Mouse (Mus musculus) granulocyte monocyte progenitor cell, adult 5-6 weeks (primary cell): ENCODE results near the gene Epb41l1. TPM values are rescaled to one million over a fixed set of nuclear protein-coding genes. Genes with fewer than 3 reads are reported as not detected.

Experiments
- ATAC-seq: replicated peaks from 2 replicates; pipeline ENCODE4 v1.8.0; 2016; ENCODE audit warnings: mild to moderate bottlenecking, moderate TSS enrichment, inconsistent platforms; ENCODE audit not compliant: poor library complexity, severe bottlenecking
- total RNA-seq, 2 experiments: library from RNA; stranded (forward) in 1 of 2; stranded (reverse) in 1 of 2; fragments of 200-712, 200-1000 nt in 1 of 2; fragments of >200 nt in 1 of 2; fragmentation: Nextera tagmentation in 1 of 2; gene quantifications; 2 replicates each; pipeline ENCODE4 v1.2.3; 2014 to 2017

Gene Epb41l1
- total RNA-seq, 2 experiments from 2014 or later: not detected

DNA sequence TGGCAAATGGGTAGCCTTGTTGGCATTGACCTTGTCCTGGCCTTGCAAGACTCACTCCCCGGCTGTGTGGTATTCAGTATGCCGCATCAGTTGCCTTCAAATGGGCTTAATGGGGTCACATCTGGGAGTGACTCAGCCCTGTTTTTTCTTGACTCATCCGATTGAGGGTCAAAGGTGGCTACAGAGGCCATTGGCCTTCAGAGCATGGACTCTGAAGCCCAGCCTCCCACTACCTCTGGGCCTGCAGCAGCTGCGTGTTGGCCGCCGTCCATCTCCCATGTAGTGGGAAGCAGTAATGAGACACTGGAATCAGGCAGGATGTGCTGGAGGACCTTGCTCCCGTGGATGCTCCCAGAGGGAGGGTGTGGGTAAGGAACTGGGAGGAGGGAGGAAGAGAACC, 33.1 kb downstream of the Epb41l1 start:
- ATAC-seq: no peak

- ATAC-seq: no peak
Measured at GRCm38 (mm10) chr2:156455508-156456108, 34.9 kb downstream of the Epb41l1 start.

- ATAC-seq: no peak
Measured at GRCm38 (mm10) chr2:156456386-156457342, 36.0 kb downstream of the Epb41l1 start.

DNA sequence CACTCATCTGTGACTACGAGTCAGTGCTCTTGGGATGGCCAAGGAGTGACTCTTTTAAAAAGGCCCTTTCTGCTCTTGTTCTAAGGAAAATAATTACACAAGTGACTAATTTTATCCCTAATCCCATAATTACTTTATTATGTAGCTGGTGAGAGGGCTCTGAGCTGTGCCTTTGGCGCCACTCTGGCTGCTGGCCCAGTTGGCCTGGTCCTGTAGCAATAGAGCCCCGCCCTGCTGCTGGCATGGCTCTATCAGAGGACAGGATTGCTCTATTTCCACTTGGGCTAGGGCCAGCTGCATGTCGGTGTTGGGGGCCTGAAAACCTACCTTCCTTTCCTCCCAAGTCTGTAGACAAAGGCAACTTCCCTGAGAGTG, 36.6 kb downstream of the Epb41l1 start:
- ATAC-seq: no peak

- ATAC-seq: no peak
Measured at GRCm38 (mm10) chr2:156460470-156460869, 39.8 kb downstream of the Epb41l1 start.

- no peak for ATAC-seq
Measured at GRCm38 (mm10) chr2:156462154-156463029, 41.7 kb downstream of the Epb41l1 start.

DNA sequence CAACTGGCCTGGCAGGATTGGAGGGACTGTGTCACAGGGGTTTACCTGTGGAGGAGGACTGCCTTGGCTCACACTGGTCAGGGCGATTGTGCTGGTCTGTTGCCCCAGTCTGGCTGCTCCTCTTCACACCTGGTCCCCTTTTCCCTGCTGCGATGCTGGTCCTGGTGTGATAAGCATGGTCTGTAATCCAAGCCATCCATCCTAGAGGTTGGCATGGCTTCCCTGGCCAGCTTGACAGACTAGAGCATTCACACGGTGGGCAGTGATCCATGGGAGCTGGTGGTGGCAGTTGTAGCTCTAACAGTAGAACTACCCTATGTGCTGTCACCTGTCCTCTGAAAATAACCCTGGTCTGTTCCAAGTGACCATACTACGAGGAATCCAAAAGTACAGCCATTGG, 43.7 kb downstream of the Epb41l1 start:
- ATAC-seq: no peak

- ATAC-seq: no peak
Measured at GRCm38 (mm10) chr2:156467538-156467937, 46.8 kb downstream of the Epb41l1 start.

- no peak for ATAC-seq
Measured at GRCm38 (mm10) chr2:156468890-156469289, 48.2 kb downstream of the Epb41l1 start.

- ATAC-seq: no peak
Measured at GRCm38 (mm10) chr2:156469508-156469907, 48.8 kb downstream of the Epb41l1 start.

DNA sequence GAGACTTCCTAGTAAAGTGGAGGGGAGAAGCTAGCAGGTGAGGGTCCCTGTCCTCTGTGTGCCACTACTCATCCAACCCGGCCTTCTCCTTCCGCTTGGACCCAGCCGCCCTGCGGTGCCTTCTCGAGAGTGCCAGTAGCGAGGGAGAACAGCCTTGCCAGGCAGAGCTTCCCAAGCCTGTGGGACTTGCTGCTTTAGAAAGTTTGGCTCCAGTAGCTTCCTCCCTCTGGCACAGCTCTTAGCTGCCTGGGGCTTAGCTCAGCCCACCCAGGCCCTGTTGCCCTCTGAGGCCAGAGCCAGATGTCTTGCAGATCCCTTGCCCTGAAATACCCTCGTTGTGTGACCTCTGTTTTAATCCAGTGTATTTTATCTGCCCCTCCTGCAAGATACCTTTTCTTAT, 50.2 kb downstream of the Epb41l1 start:
- ATAC-seq: no peak

DNA sequence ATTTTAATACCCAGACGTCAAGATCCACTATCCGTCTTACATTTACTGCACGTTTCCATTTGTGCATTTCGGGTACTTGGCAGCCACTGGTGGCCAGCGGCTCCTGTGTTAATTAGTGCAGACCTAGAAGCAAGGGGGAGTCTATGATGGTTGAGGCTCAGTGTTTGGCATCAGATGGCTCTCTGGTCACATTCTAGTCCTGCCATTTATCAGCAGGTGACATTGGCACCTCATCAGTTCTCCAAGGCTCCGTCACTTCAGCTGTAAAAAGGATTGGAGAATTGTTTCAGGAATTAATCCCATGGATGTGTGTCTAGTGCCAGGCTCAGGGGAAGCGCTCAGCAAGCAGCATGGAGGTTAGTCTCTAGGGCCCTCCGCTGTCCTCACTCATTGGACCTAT, 51.6 kb downstream of the Epb41l1 start:
- no peak for ATAC-seq

- ATAC-seq: no peak
Measured at GRCm38 (mm10) chr2:156473696-156474095, 53.0 kb downstream of the Epb41l1 start.

GRCm38 (mm10) chr2:156474111-156474510, 53.4 kb downstream of the Epb41l1 start:
- no peak for ATAC-seq

DNA sequence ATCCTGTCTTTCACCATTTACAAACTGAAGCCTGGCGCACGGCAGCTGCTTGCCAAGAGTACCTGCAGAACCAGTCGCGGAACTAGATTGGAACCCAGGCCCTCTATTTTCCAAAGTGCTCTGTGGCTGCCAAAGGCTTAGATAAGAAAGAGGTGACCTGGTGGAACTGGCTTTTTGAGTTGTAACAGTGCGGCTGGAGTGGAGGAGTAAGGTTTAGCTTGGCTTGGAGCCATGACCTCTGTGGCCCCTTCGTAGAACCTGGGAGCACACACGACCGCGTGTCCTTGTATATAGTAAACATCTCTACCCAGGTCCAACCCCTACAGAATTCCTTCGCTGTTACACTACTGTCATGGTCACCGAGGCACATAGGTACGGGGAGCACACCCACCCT, 54.2 kb downstream of the Epb41l1 start:
- no peak for ATAC-seq

GRCm38 (mm10) chr2:156475285-156476110, 54.8 kb downstream of the Epb41l1 start:
- ATAC-seq: peak; percentile 52

DNA sequence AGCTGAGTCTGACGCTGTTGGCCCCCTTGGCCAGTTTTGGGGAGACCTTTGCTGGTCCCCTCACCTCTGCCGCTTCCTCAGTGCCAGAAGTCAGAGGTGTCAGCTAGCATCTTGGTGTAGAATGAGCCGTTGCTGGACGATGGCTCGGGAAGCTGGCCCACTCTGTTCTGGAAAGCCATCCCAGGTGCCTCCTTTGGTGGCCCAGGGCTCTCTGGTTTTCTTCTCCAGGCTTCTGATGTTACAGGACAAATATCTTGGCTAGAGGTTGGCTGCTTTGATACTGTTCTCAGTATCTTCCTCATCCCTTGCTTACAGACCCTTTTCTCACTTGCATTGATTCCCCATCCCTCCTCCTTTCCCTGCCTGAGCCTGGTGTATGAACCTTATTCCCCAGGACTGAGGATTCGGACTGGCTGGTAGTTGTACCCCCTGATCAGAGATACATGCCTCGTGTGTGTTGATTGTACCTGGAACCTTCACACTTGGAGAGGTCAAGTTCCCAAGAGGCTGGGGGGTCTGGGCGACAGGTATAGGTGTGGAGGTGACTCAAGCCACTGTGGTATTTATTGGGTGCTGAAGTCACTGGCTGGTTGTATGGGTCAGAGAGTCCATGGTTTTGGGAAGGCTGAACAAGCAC, 55.5 kb downstream of the Epb41l1 start:
- no peak for ATAC-seq

DNA sequence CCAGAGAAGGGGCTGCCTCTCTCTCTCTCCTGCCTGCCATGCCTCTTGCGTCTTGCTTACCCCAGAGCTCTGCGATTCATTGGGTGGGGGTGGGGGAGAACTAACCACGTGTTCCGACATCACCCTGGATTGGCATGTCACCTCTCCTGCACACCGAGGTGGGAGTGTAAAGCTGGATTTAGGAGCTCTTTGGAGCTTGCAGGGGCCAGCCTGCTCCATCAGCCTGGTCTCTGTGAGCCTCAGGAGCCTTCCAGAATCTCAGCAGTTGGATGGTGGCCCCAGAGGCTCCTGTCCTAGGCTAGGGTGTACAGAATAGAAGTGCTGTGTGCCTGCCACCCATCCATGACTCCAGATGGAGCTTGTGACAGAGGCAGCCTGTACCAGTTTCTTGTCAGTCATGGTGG, 56.0 kb downstream of the Epb41l1 start:
- no peak for ATAC-seq

GRCm38 (mm10) chr2:156478046-156478690, 57.5 kb downstream of the Epb41l1 start:
- ATAC-seq: no peak
